Mouse (Mus musculus) splenic B cell, adult 2 months (primary cell): ENCODE results near the gene Casc3.

Experiments used
- DNase-seq: peaks from one replicate; pipeline ENCODE4 v3.0.0-alpha.2; 2011; ENCODE audit warnings: low read depth, low spot score
- H3K27me3 ChIP-seq: 2 replicates; pipeline ENCODE4 v1.6.1; 2012; ENCODE audit warnings: mild to moderate bottlenecking, low read length, moderate library complexity, mixed read lengths; ENCODE audit not compliant: control insufficient read depth, poor library complexity, insufficient read depth, severe bottlenecking
- H3K36me3 ChIP-seq: 2 replicates; pipeline ENCODE4 v1.6.1; 2012; ENCODE audit warnings: mild to moderate bottlenecking, low read length, moderate library complexity, mixed read lengths; ENCODE audit not compliant: control insufficient read depth, poor library complexity, insufficient read depth, severe bottlenecking

Casc3 gene

DNA sequence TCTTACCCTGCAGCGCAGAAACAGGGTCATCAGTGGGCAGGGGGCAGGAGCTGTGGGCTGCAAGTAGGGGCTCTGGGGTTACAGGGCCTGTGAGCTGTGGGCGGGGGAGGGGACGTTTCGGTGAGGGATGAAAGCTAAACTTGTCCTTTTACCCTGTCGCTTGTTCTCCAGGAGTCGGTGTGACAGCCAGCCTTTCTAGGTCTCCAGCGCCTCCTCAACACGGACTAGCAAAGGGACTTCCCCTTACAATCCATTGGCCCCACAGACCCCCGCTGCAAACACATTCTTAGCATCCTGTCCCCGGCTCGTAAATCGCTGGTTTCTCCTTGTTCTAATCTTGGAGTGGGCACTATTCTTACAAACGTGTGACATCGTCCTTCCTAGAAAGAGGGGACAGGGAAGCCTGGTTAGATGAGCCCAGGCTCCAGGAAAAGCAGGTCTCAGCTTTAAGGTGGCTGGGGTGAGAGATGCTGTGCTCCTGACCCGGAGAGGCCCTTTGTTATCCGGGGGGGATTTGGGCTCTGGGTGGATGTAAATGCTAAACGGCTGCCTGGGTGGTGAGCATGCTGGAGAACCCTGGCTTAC lies 22.0 kb upstream of the Casc3 start:
- H3K27me3 ChIP-seq, result no peaks in the 10 kb centered on the region
- no peak for DNase-seq

GRCm38 (mm10) chr11:98783236-98783696 lies 21.4 kb upstream of the Casc3 start:
- no peaks in the 10 kb centered on the region for H3K27me3 ChIP-seq
- peak; percentile 63 for DNase-seq

More for the DNA sequence above, 22.0 kb upstream of the Casc3 start:
- H3K36me3 ChIP-seq, result no peaks in the 10 kb centered on the region

GRCm38 (mm10) chr11:98784139-98784538 lies 20.6 kb upstream of the Casc3 start:
- no peaks in the 10 kb centered on the region for H3K36me3 ChIP-seq
- DNase-seq, result no peak
- no peaks in the 10 kb centered on the region for H3K27me3 ChIP-seq

More at GRCm38 (mm10) chr11:98783236-98783696, 21.4 kb upstream of the Casc3 start:
- H3K36me3 ChIP-seq, result no peaks in the 10 kb centered on the region

DNA sequence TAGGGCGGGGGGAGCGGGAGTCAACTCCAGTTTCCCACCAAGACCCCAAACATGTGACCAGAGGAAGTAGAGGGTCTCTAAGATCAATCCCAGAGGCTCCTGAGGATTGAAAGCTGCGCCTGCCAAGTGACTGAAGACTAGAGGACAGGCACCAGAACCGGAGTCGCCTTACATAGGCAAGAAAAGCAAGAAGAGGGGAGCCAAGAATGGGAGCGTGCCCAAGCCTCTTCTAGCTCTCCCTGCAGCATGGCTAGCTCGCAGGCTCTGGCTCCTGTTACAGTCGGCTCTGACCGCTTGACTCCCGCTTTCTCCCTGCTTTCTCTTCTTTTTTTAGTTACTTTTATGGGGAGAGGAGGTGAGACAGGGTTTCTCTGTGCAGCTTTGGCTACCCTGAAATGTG lies 19.5 kb upstream of the Casc3 start:
- DNase-seq, result no peak
- Histone ChIP-seq H3K36me3 (no peaks in the 10 kb centered on the region), H3K27me3 (no peaks in the 10 kb centered on the region)

- no peaks in the 10 kb centered on the region for H3K36me3 ChIP-seq
- DNase-seq, result peak; percentile 66
Observed at GRCm38 (mm10) chr11:98785772-98786281, 18.9 kb upstream of the Casc3 start.

DNA sequence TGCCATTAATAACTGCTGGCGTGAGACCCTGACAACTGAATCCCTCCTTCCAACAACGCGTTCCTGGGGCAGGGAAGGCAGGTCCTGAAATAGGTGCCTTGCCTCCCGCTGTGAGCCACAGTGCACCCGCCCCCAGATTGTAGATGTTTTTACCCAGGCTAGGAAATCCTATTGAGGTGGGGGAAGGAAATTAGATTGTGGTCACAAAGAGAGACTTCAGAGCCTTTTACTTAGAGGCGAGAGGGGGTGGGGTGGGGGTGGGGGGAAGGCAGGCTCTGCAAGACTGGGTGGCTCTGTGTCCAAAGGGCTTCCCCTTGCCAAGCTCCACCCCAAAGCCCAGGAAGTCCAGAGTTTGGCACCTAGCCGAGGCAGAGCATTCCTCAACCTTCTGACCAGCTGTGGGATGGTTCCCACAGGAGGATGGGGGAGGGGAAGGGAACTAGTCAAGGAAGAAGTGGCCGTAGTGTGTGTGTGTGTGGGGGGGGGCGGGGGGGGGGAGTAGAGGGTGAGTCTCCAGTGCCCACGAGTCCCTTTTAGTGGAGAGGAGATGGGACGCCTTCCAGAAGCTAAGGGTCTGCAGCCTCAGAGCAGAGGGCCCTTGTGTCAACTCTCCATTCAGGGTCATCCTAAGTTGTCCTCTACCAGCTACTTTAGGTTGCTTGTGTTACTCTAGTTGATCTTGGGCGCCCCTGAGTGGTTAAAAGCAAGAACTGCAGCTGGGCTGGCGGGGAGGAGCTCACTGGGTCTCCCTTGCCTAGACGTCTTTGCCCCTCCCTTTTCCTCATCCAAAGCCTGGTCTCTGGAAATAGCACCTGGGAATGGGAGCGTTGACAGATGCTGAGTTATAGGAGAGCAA lies 18.1 kb upstream of the Casc3 start:
- Histone ChIP-seq H3K36me3 (no peaks in the 10 kb centered on the region), H3K27me3 (no peaks in the 10 kb centered on the region)
- peak; percentile 91 for DNase-seq

More at GRCm38 (mm10) chr11:98785772-98786281, 18.9 kb upstream of the Casc3 start:
- H3K27me3 ChIP-seq, result no peaks in the 10 kb centered on the region

DNA sequence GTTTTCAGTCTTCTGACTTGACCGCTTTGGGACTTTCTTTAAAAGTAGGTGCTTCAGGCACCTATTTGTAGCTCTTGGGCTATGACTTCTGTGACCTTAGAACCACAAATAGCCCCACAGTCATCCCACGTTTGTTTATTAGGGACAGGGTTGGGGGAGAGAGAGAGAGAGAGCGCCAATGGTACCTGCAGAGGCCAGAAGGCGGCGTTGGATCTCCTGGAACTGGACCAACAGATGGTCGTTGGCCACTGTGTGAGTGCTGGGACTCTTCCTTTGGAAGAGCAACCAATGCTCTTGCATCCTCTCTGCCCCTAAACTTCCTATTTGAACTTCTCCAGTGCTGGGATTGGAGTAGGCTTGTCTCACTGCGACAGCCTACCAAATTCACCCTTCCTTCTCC lies 17.5 kb upstream of the Casc3 start:
- DNase-seq, result no peak
- Histone ChIP-seq H3K27me3 (no peaks in the 10 kb centered on the region), H3K36me3 (no peaks in the 10 kb centered on the region)

DNA sequence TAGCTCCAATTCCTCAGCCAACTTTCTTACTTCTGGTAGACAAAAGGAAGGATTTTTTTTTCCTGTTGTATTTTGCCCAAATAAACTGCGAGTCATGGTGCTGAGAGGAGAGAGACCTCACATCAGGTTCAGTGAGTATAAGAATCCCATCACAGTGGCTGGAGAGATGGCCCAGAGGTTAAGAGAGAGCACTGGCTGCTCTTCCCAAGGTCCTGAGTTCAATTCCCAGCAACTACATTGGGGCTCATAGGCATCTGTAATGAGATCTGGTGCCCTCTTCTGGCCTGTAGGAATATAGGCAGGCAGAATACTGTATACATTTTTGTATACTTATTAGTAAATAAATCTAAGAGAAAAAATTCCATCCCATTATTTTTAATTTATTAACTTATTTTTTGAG lies 17.0 kb upstream of the Casc3 start:
- no peaks in the 10 kb centered on the region for H3K36me3 ChIP-seq
- DNase-seq, result peak; percentile 50
- no peaks in the 10 kb centered on the region for H3K27me3 ChIP-seq

DNA sequence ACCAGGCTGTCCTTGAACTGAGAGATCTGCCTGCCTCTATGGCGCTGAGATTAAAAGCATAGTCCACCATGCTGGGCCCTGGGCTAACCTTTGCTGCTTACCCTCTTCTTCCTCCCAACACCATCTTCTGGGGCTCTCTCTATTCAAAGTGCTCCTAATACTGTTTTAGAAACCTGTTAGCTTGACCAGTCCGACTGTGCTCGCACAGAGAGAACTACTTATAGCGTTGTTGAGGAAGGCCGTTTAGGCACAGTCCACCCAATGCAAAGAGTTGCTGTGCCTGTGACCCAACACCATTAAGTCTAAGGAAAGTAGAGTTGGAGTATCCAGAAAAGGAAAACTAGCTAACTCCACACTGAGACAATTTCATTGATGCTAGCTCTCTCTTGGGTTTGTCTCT lies 16.6 kb upstream of the Casc3 start:
- H3K27me3 ChIP-seq, result no peaks in the 10 kb centered on the region
- H3K36me3 ChIP-seq, result no peaks in the 10 kb centered on the region
- no peak for DNase-seq

GRCm38 (mm10) chr11:98788550-98789218 lies 16.0 kb upstream of the Casc3 start:
- H3K27me3 ChIP-seq, result no peaks in the 10 kb centered on the region
- peak; percentile 95 for DNase-seq
- no peaks in the 10 kb centered on the region for H3K36me3 ChIP-seq

DNA sequence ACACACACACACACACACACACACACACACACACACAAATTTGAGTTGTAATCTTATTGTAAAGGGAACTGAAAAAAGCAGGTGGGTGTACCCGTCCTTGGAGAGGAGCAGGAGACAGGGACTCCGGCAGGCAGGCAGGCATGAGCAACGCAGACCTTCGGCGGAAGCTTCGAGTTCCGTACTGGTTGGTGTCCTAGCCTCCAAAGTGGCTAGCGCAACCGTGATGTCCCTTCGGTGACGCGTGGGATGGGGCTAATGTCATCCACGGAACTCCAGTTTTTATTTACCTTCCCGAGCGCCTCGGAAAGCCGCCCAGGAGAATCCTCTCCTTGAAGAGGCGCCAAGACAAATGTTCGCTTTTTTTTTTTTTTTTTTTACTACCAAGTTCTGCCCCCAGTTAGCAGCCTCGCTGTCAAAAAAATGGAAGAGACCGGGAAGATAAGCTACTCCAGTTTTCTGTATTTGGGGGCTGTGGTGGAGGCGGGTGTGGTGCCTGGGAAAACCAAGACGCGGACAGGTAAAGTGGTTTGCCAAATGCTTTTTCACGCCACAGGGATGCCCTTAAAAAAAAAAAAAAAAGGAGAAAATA lies 15.4 kb upstream of the Casc3 start:
- no peaks in the 10 kb centered on the region for H3K36me3 ChIP-seq
- no peak for DNase-seq
- H3K27me3 ChIP-seq, result no peaks in the 10 kb centered on the region

DNA sequence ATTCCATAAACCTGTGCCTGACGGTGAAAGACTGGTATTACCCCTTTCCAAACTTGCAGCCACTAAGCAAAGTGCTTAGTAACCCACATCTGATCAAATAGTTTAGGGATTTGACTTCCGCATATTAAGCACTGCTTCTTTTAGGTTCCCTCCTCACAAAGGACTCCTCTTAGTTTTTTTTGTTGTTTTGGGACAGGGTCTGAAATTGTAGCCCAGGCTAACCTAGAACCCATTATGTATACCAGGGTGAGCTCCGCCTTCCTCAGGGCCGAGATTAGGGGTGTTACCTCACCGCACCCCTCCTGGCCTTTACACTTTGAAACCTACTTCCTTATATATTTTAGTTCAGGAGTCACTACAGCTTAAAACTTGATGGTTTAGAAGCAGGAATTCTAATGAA lies 14.9 kb upstream of the Casc3 start:
- Histone ChIP-seq H3K27me3 (no peaks in the 10 kb centered on the region), H3K36me3 (no peaks in the 10 kb centered on the region)
- DNase-seq, result no peak

- Histone ChIP-seq H3K36me3 (no peaks in the 10 kb centered on the region), H3K27me3 (no peaks in the 10 kb centered on the region)
- DNase-seq, result no peak
Observed at GRCm38 (mm10) chr11:98790631-98791205, 14.0 kb upstream of the Casc3 start.

DNA sequence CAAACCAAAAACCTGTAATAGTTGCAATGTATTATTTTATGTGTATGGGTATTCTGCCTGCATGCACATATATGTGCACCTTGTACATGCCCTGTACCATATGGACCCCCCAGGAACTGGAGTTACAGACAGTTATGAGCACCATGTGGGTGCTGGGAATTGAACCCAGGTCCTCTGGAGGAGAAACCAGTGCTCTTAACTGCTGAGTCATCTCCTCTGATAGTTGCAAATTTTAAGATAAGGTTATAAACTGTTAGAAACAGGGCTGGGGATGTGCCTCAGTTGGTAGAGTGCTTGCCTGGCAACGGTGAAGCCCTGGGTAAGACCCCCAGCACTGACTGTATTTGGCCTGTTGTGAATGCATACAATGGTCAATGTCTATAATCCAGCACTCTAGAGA lies 13.3 kb upstream of the Casc3 start:
- no peaks in the 10 kb centered on the region for H3K27me3 ChIP-seq
- DNase-seq, result no peak

More for the DNA sequence above, 13.3 kb upstream of the Casc3 start:
- no peaks in the 10 kb centered on the region for H3K36me3 ChIP-seq
